23 mouse cellular contexts compared by ENCODE assay signal in genomic region chr6:121634520-121634919, GRCm38 (mm10). TPM values are rescaled to one million over a fixed set of nuclear protein-coding genes. Genes with fewer than 3 reads are reported as not detected.
DNase-seq lines count a peak whose midpoint lies in the region; ATAC-seq and TF ChIP-seq lines count a peak whose summit lies in the region.
"Had no signal": no experiment of that assay in that cellular context is flagged by ENCODE, and none has a peak within 500 bp of the region (broad histone marks: within the 10 kb centered on the region; RNA-seq: fewer than 3 reads in every experiment).

No protein-coding gene starts in this region.

- no peak for TF ChIP-seq POLR2A in lung, adult 2 months (IDR thresholded peaks at IDR 0.05; ENCODE audit: borderline replicate concordance, extremely low read depth, low read depth, low read length)

- no peak overlapping the region for H3K4me3 ChIP-seq in lung, embryonic 14.5 days (ENCODE audit: low read depth, low read length)
- H3K4me3 ChIP-seq in lung, embryonic 16.5 days (ENCODE audit: low read length) = no peak overlapping the region
- no peak overlapping the region for H3K4me3 ChIP-seq in lung, adult 2 months (replicated peaks; ENCODE audit: extremely low read depth, low read depth, low read length)
- no peak overlapping the region for H3K4me3 ChIP-seq in midbrain, embryonic 11.5 days (ENCODE audit: low read depth, low read length)
- no peak overlapping the region for H3K4me3 ChIP-seq in midbrain, embryonic 15.5 days
- H3K4me3 ChIP-seq: embryonic facial prominence, embryonic 10.5 days; embryonic facial prominence, embryonic 12.5 days; forebrain, embryonic 13.5 days; forebrain, embryonic 15.5 days had no signal

- WGBS in lung, embryonic 14.5 days = 40% methylated on average over 13 of the region's 13 CpGs
- 50% methylated on average over 13 of the region's 13 CpGs for WGBS in lung, embryonic 16.5 days
- whole genome bisulfite sequencing in lung, adult 2 months = 65% methylated on average over 13 of the region's 13 CpGs
- 76% methylated on average over 13 of the region's 13 CpGs for whole genome bisulfite sequencing in midbrain, embryonic 11.5 days
- 67% methylated on average over 13 of the region's 13 CpGs for WGBS in midbrain, embryonic 15.5 days

- ATAC-seq in lung, embryonic 14.5 days (ENCODE audit: insufficient read depth) = peak; percentile 73; the same call in 1 of the 2 replicates
- peak; percentile 47 for ATAC-seq in lung, embryonic 16.5 days (ENCODE audit: low read depth)
- ATAC-seq in midbrain, embryonic 11.5 days (ENCODE audit: low FRiP score) = no peak
- no peak for ATAC-seq in midbrain, embryonic 15.5 days (replicated peaks)
- ATAC-seq: activated CD4-positive, CD25-positive, alpha-beta regulatory T cell, adult 4 months; CD4-positive, CD25-positive, alpha-beta regulatory T cell, adult 4 months; forebrain, embryonic 13.5 days; forebrain, embryonic 15.5 days; Patski had no signal

- no peak overlapping the region for H3K27ac ChIP-seq in lung, embryonic 14.5 days (ENCODE audit: low read depth)
- H3K27ac ChIP-seq in lung, embryonic 16.5 days (ENCODE audit: low read length) = no peak overlapping the region
- no peak overlapping the region for H3K27ac ChIP-seq in midbrain, embryonic 11.5 days (ENCODE audit: low read depth, low read length)
- no peak overlapping the region for H3K27ac ChIP-seq in midbrain, embryonic 15.5 days
- H3K27ac ChIP-seq: embryonic facial prominence, embryonic 10.5 days; embryonic facial prominence, embryonic 12.5 days; forebrain, embryonic 13.5 days; forebrain, embryonic 15.5 days had no signal

- H3K4me1 ChIP-seq in lung, embryonic 14.5 days (ENCODE audit: insufficient read depth) = no peaks in the 10 kb centered on the region
- H3K4me1 ChIP-seq in lung, embryonic 16.5 days (replicated peaks; ENCODE audit: control insufficient read depth, insufficient read depth, low read length) = peaks cover 13% of the 10 kb centered on the region; the same call in 1 of the 2 replicates
- no peaks in the 10 kb centered on the region for H3K4me1 ChIP-seq in lung, adult 2 months (ENCODE audit: control insufficient read depth, insufficient read depth, low read length)
- peaks cover 8% of the 10 kb centered on the region; the same call in 1 of the 2 replicates for H3K4me1 ChIP-seq in midbrain, embryonic 11.5 days (ENCODE audit: control insufficient read depth, insufficient read depth, low read length)
- H3K4me1 ChIP-seq in midbrain, embryonic 15.5 days = peaks cover 10% of the 10 kb centered on the region

- H3K27me3 ChIP-seq in lung, embryonic 14.5 days (ENCODE audit: insufficient read depth, low read length) = no peaks in the 10 kb centered on the region
- no peaks in the 10 kb centered on the region for H3K27me3 ChIP-seq in lung, embryonic 16.5 days (ENCODE audit: control insufficient read depth, insufficient read depth, low read depth, low read length)
- no peaks in the 10 kb centered on the region for H3K27me3 ChIP-seq in midbrain, embryonic 11.5 days (ENCODE audit: control insufficient read depth, insufficient read depth, low read length)
- H3K27me3 ChIP-seq in midbrain, embryonic 15.5 days (replicated peaks) = no peaks in the 10 kb centered on the region
- H3K27me3 ChIP-seq: forebrain, embryonic 13.5 days; forebrain, embryonic 15.5 days had no signal

- H3K9me3 ChIP-seq in lung, embryonic 14.5 days (ENCODE audit: low read depth, low read length) = no peaks in the 10 kb centered on the region
- no peaks in the 10 kb centered on the region for H3K9me3 ChIP-seq in lung, embryonic 16.5 days (ENCODE audit: control insufficient read depth, low read length)
- H3K9me3 ChIP-seq in midbrain, embryonic 11.5 days (ENCODE audit: control insufficient read depth, low read length) = no peaks in the 10 kb centered on the region
- no peaks in the 10 kb centered on the region for H3K9me3 ChIP-seq in midbrain, embryonic 15.5 days
- H3K9me3 ChIP-seq: embryonic facial prominence, embryonic 10.5 days; embryonic facial prominence, embryonic 12.5 days; forebrain, embryonic 15.5 days had no signal

- peak; percentile 54 for DNase-seq in lung, embryonic 14.5 days
- DNase-seq in lung, postnatal 25 days (ENCODE audit: low spot score) = no peak
- no peak for DNase-seq in lung, adult 2 months
- peak; percentile 53 for DNase-seq in midbrain, embryonic 11.5 days (ENCODE audit: low spot score, missing footprints)
- DNase-seq: adrenal gland, adult 8-10 months; adrenal gland, postnatal 14 days; adrenal gland, postnatal 36 days; B cell, adult 2 months; cerebellum, adult 11-12 months; cerebellum, adult 2 months; cerebellum, adult 9-10 months; cerebellum, postnatal 10 days; cerebellum, postnatal 25 days had no signal

- H3K4me2 ChIP-seq in lung, embryonic 14.5 days = no peak overlapping the region
- no peak overlapping the region for H3K4me2 ChIP-seq in lung, embryonic 16.5 days (ENCODE audit: low read depth, low read length)
- no peak overlapping the region for H3K4me2 ChIP-seq in midbrain, embryonic 11.5 days
- no peak overlapping the region for H3K4me2 ChIP-seq in midbrain, embryonic 15.5 days
- H3K4me2 ChIP-seq: embryonic facial prominence, embryonic 12.5 days; forebrain, embryonic 13.5 days; forebrain, embryonic 15.5 days had no signal

- no peaks in the 10 kb centered on the region for H3K36me3 ChIP-seq in lung, embryonic 14.5 days (ENCODE audit: insufficient read depth)
- no peaks in the 10 kb centered on the region for H3K36me3 ChIP-seq in lung, embryonic 16.5 days (ENCODE audit: control insufficient read depth, insufficient read depth, low read length)
- no peaks in the 10 kb centered on the region for H3K36me3 ChIP-seq in midbrain, embryonic 11.5 days (ENCODE audit: control insufficient read depth, insufficient read depth, low read length)
- no peaks in the 10 kb centered on the region for H3K36me3 ChIP-seq in midbrain, embryonic 15.5 days (replicated peaks)
- H3K36me3 ChIP-seq: embryonic facial prominence, embryonic 10.5 days; embryonic facial prominence, embryonic 12.5 days; forebrain, embryonic 15.5 days; G1E had no signal

- H3K9ac ChIP-seq in lung, embryonic 14.5 days = no peak overlapping the region
- no peak overlapping the region for H3K9ac ChIP-seq in lung, embryonic 16.5 days (ENCODE audit: low read length)
- H3K9ac ChIP-seq in midbrain, embryonic 11.5 days (ENCODE audit: low read length) = no peak overlapping the region
- no peak overlapping the region for H3K9ac ChIP-seq in midbrain, embryonic 15.5 days
- H3K9ac ChIP-seq: embryonic facial prominence, embryonic 12.5 days; forebrain, embryonic 13.5 days; forebrain, embryonic 15.5 days had no signal

- TF ChIP-seq CTCF in lung, embryonic 14.5 days (IDR thresholded peaks at IDR 0.05; ENCODE audit: low read depth) = no peak
- TF ChIP-seq CTCF in lung, adult 2 months (IDR thresholded peaks at IDR 0.05; ENCODE audit: insufficient read depth, low read length) = no peak

RNA-seq across cellular contexts. Expression of gene A2m, which starts 0.7 kb away (rescaled TPM):
- 6.7 and 8.3 TPM in 2 replicates for polyA plus RNA-seq in lung, embryonic 14.5 days (2014; fragmentation: Nextera tagmentation; extraction: Ambion mirVana)
- polyA plus RNA-seq in lung, embryonic 16.5 days (2015; fragmentation: Nextera tagmentation; extraction: Ambion mirVana) = 8.7 and 10.1 TPM in 2 replicates
- polyA plus RNA-seq in lung, adult 2 months (2012; rRNA removed) = 0.08 and 0.15 TPM in 2 replicates
- polyA plus RNA-seq in midbrain, embryonic 11.5 days (2014; fragmentation: Nextera tagmentation; extraction: Ambion mirVana) = 8.9 and 9.1 TPM in 2 replicates
- polyA plus RNA-seq in midbrain, embryonic 15.5 days (2015; fragmentation: Nextera tagmentation; extraction: Ambion mirVana) = 15.0 and 17.8 TPM in 2 replicates
- polyA plus RNA-seq: G1E had no signal

Comparison
In these comparisons a context has a peak if more than half of its experiments do, and no peak if none do; other contexts are left out.
1. DNase-seq: peak in lung, embryonic 14.5 days (single experiment) and midbrain, embryonic 11.5 days (single experiment); none in lung, postnatal 25 days (single experiment) and lung, adult 2 months (single experiment).
2. ATAC-seq: peak in lung, embryonic 14.5 days (single experiment) and lung, embryonic 16.5 days (single experiment); none in midbrain, embryonic 11.5 days (single experiment) and midbrain, embryonic 15.5 days (single experiment).